Mouse (Mus musculus) liver, embryonic 14.5 days (tissue): ENCODE measurements around the gene Cnot8. TPM values are rescaled to one million over a fixed set of nuclear protein-coding genes. Genes with fewer than 3 reads are reported as not detected.

ENCODE experiments used
- ATAC-seq: fragments of 200-750 bp; cut with Nextera tagmentation; 2 replicates; pipeline ENCODE4 v1.8.0; 2017; ENCODE audit warnings: moderate number of reproducible peaks, mild to moderate bottlenecking, moderate library complexity; ENCODE audit not compliant: insufficient read depth
- DNase-seq, 3 experiments: peaks; one replicate each; pipeline ENCODE4 v3.0.0-alpha.2; 2012 to 2013; ENCODE audit warnings: low read depth in 3 of 3, low spot score in 3 of 3
- H3K27ac ChIP-seq: fragments of 300-500 bp; sonication (generic); 2 replicates; pipeline ENCODE4 v1.5.1; 2014; ENCODE audit warnings: moderate library complexity, mild to moderate bottlenecking, control low read depth, inconsistent platforms
- H3K27me3 ChIP-seq: fragments of 300-500 bp; sonication (generic); 2 replicates; pipeline ENCODE4 v1.6.1; 2014; ENCODE audit warnings: mild to moderate bottlenecking, low read length, moderate library complexity; ENCODE audit not compliant: control insufficient read depth, insufficient read depth
- H3K36me3 ChIP-seq: fragments of 300-500 bp; sonication (generic); replicated peaks from 2 replicates; pipeline ENCODE4 v1.6.1; 2014; ENCODE audit warnings: low read depth; ENCODE audit not compliant: control insufficient read depth, insufficient read depth
- H3K4me1 ChIP-seq, 2 experiments: fragments of 200-500 bp in 1 of 2; fragments of 300-500 bp in 1 of 2; sonication (generic) in 1 of 2; replicated peaks; 2 replicates each; pipeline ENCODE4 v1.6.1; 2012 to 2014; ENCODE audit warnings: antibody characterized with exemption in 1 of 2, inconsistent platforms in 1 of 2, low read length in 1 of 2; ENCODE audit not compliant: control insufficient read depth in 2 of 2, insufficient read depth in 2 of 2
- H3K4me2 ChIP-seq: fragments of 300-500 bp; sonication (generic); 2 replicates; pipeline ENCODE4 v1.6.1; 2014; ENCODE audit warnings: low read depth, mild to moderate bottlenecking, control low read depth, moderate library complexity
- H3K4me3 ChIP-seq, 2 experiments: fragments of 200-500 bp in 1 of 2; fragments of 300-500 bp in 1 of 2; sonication (generic) in 1 of 2; 2 replicates each; pipeline ENCODE4 v1.5.1; 2012 to 2014; ENCODE audit warnings: low read depth in 2 of 2, low read length in 2 of 2, mild to moderate bottlenecking in 2 of 2, control low read depth in 1 of 2, inconsistent platforms in 1 of 2, moderate library complexity in 1 of 2; ENCODE audit not compliant: insufficient read depth in 1 of 2
- H3K9ac ChIP-seq: fragments of 300-500 bp; sonication (generic); replicated peaks from 2 replicates; pipeline ENCODE4 v1.6.1; 2014; ENCODE audit warnings: mild to moderate bottlenecking, control low read depth, moderate library complexity
- H3K9me3 ChIP-seq: fragments of 300-500 bp; sonication (generic); 2 replicates; pipeline ENCODE4 v1.6.1; 2016; ENCODE audit warnings: low read length, mixed read lengths; ENCODE audit not compliant: control insufficient read depth
- CTCF ChIP-seq: IDR thresholded peaks from 2 replicates; pipeline ENCODE4 v1.5.1; 2016; ENCODE audit warnings: antibody characterized with exemption, low read depth, control low read depth
- EP300 ChIP-seq: IDR thresholded peaks from 2 replicates; pipeline ENCODE4 v1.6.1; 2016; ENCODE audit warnings: antibody characterized with exemption, low read depth
- WGBS: fragments of 180-500 bp; shearing (Covaris S2); extraction: QIAGEN DNeasy Blood & Tissue Kit; methylation state at CpG from one replicate; pipeline ENCODE4 v1.1.7; 2014; ENCODE audit not compliant: insufficient replicate concordance; 5-methylcytosine and 5-hydroxymethylcytosine counted together
- polyA plus RNA-seq, 2 experiments: library from polyadenylated mRNA; depleted of rRNA in 1 of 2; stranded (reverse) in 1 of 2; unstranded in 1 of 2; fragments of >200 nt; fragmentation: Nextera tagmentation in 1 of 2; extraction: Ambion mirVana in 1 of 2; gene quantifications; 2 replicates each; pipeline versions ENCODE4 v1.2.1 to v1.2.3; 2012 to 2014

Cnot8 gene
- polyA plus RNA-seq, 2 experiments: 26.3 to 28.9 TPM

- peaks cover 60% of the 10 kb centered on the region for H3K36me3 ChIP-seq
These were observed 30.9 kb downstream of the Cnot8 start for GRCm38 (mm10) chr11:58134869-58135268.

GRCm38 (mm10) chr11:58135296-58135695, 31.3 kb downstream of the Cnot8 start:
- no peak for TF ChIP-seq CTCF
- no peak for TF ChIP-seq EP300
- no peaks in the 10 kb centered on the region for H3K4me1 ChIP-seq
- no peak overlapping the region for H3K4me3 ChIP-seq
- H3K27ac ChIP-seq: no peak overlapping the region
- H3K9ac ChIP-seq: no peak overlapping the region
- no peaks in the 10 kb centered on the region for H3K9me3 ChIP-seq
- H3K4me2 ChIP-seq: no peak overlapping the region
- no peaks in the 10 kb centered on the region for H3K27me3 ChIP-seq
- peaks cover 59% of the 10 kb centered on the region for H3K36me3 ChIP-seq
- ATAC-seq (no peak), DNase-seq (no peak)

More at GRCm38 (mm10) chr11:58134869-58135268, 30.9 kb downstream of the Cnot8 start:
- no peak overlapping the region for H3K9ac ChIP-seq
- no peaks in the 10 kb centered on the region for H3K27me3 ChIP-seq
- no peaks in the 10 kb centered on the region for H3K4me1 ChIP-seq
- H3K9me3 ChIP-seq: no peaks in the 10 kb centered on the region
- no peak overlapping the region for H3K4me3 ChIP-seq
- ATAC-seq: no peak
- no peak for TF ChIP-seq CTCF
- TF ChIP-seq EP300: no peak
- no peak overlapping the region for H3K4me2 ChIP-seq
- no peak for DNase-seq
- no peak overlapping the region for H3K27ac ChIP-seq

GRCm38 (mm10) chr11:58136677-58137076, 32.7 kb downstream of the Cnot8 start:
- H3K9me3 ChIP-seq: no peaks in the 10 kb centered on the region
- H3K4me3 ChIP-seq: no peak overlapping the region
- DNase-seq: no peak
- H3K4me2 ChIP-seq: no peak overlapping the region
- H3K9ac ChIP-seq: no peak overlapping the region
- WGBS: 72% methylated on average over 6 of the region's 6 CpGs
- ATAC-seq: no peak
- H3K4me1 ChIP-seq: no peaks in the 10 kb centered on the region
- H3K27ac ChIP-seq: no peak overlapping the region
- H3K36me3 ChIP-seq: peaks cover 63% of the 10 kb centered on the region
- TF ChIP-seq CTCF (no peak), EP300 (no peak)
- H3K27me3 ChIP-seq: no peaks in the 10 kb centered on the region

GRCm38 (mm10) chr11:58138821-58139220, 34.9 kb downstream of the Cnot8 start:
- DNase-seq (no peak), ATAC-seq (no peak)
- peaks cover 55% of the 10 kb centered on the region for H3K36me3 ChIP-seq
- H3K4me2 ChIP-seq: no peak overlapping the region
- H3K9ac ChIP-seq: no peak overlapping the region
- no peak overlapping the region for H3K4me3 ChIP-seq
- H3K27me3 ChIP-seq: no peaks in the 10 kb centered on the region
- H3K27ac ChIP-seq: no peak overlapping the region
- H3K9me3 ChIP-seq: no peaks in the 10 kb centered on the region
- H3K4me1 ChIP-seq: no peaks in the 10 kb centered on the region
- TF ChIP-seq EP300 (no peak), CTCF (no peak)
- 74% methylated on average over 11 of the region's 11 CpGs for WGBS

- no peak for TF ChIP-seq CTCF
- TF ChIP-seq EP300: no peak
- WGBS: 74% methylated on average over 3 of the region's 3 CpGs
- H3K4me3 ChIP-seq: no peak overlapping the region
- no peak overlapping the region for H3K4me2 ChIP-seq
- H3K9me3 ChIP-seq: no peaks in the 10 kb centered on the region
- no peaks in the 10 kb centered on the region for H3K27me3 ChIP-seq
- DNase-seq (no peak), ATAC-seq (no peak)
- H3K36me3 ChIP-seq: peaks cover 54% of the 10 kb centered on the region
- no peaks in the 10 kb centered on the region for H3K4me1 ChIP-seq
- no peak overlapping the region for H3K9ac ChIP-seq
- no peak overlapping the region for H3K27ac ChIP-seq
These were observed 35.5 kb downstream of the Cnot8 start for GRCm38 (mm10) chr11:58139466-58139865.
